Mouse (Mus musculus) liver, embryonic 11.5 days (tissue): ENCODE measurements around the gene Pih1d2. TPM values are rescaled to one million over a fixed set of nuclear protein-coding genes. Genes with fewer than 3 reads are reported as not detected.

Experiments
- ATAC-seq: fragments of 200-750 bp; cut with Nextera tagmentation; replicated peaks from 2 replicates; pipeline ENCODE4 v1.8.0; 2017; ENCODE audit warnings: moderate number of reproducible peaks, mild to moderate bottlenecking, moderate TSS enrichment, moderate library complexity; ENCODE audit not compliant: low FRiP score
- DNase-seq: peaks from one replicate; pipeline ENCODE4 v3.0.0-alpha.2; 2017; ENCODE audit warnings: low spot score
- H3K27ac ChIP-seq: fragments of 300-500 bp; sonication (generic); 2 replicates; pipeline ENCODE4 v1.5.1; 2014; ENCODE audit warnings: mild to moderate bottlenecking, low read depth, low read length, control low read depth
- H3K27me3 ChIP-seq: fragments of 300-500 bp; sonication (generic); replicated peaks from 2 replicates; pipeline ENCODE4 v1.6.1; 2014; ENCODE audit warnings: low read length, mixed read lengths; ENCODE audit not compliant: control insufficient read depth, insufficient read depth
- H3K36me3 ChIP-seq: fragments of 300-500 bp; sonication (generic); 2 replicates; pipeline ENCODE4 v1.6.1; 2014; ENCODE audit warnings: mild to moderate bottlenecking, low read length, moderate library complexity, mixed read lengths; ENCODE audit not compliant: control insufficient read depth, insufficient read depth
- H3K4me1 ChIP-seq: fragments of 300-500 bp; sonication (generic); replicated peaks from 2 replicates; pipeline ENCODE4 v1.6.1; 2014; ENCODE audit warnings: low read length, mixed read lengths; ENCODE audit not compliant: control insufficient read depth, insufficient read depth
- H3K4me2 ChIP-seq: fragments of 300-500 bp; sonication (generic); 2 replicates; pipeline ENCODE4 v1.6.1; 2014; ENCODE audit warnings: mild to moderate bottlenecking, control low read depth, moderate library complexity
- H3K4me3 ChIP-seq: fragments of 300-500 bp; sonication (generic); 2 replicates; pipeline ENCODE4 v1.5.1; 2014; ENCODE audit warnings: low read depth, low read length, control low read depth
- H3K9ac ChIP-seq: fragments of 300-500 bp; sonication (generic); 2 replicates; pipeline ENCODE4 v1.6.1; 2014; ENCODE audit warnings: low read depth, low read length, control low read depth
- H3K9me3 ChIP-seq: fragments of 300-500 bp; sonication (generic); 2 replicates; pipeline ENCODE4 v1.6.1; 2016; ENCODE audit warnings: low read length, inconsistent platforms, mixed read lengths; ENCODE audit not compliant: control insufficient read depth
- WGBS: fragments of 180-500 bp; shearing (Covaris S2); extraction: QIAGEN DNeasy Blood & Tissue Kit; methylation state at CpG from one replicate; pipeline ENCODE4 v1.1.7; 2014; 5-methylcytosine and 5-hydroxymethylcytosine counted together
- polyA plus RNA-seq: library from polyadenylated mRNA; unstranded; fragments of >200 nt; fragmentation: Nextera tagmentation; extraction: Ambion mirVana; gene quantifications from 2 replicates; pipeline ENCODE4 v1.2.1, GENCODE M21; 2014

Pih1d2 gene
- polyA plus RNA-seq, 1 experiment from 2014 or later, result 3.3 TPM

DNA sequence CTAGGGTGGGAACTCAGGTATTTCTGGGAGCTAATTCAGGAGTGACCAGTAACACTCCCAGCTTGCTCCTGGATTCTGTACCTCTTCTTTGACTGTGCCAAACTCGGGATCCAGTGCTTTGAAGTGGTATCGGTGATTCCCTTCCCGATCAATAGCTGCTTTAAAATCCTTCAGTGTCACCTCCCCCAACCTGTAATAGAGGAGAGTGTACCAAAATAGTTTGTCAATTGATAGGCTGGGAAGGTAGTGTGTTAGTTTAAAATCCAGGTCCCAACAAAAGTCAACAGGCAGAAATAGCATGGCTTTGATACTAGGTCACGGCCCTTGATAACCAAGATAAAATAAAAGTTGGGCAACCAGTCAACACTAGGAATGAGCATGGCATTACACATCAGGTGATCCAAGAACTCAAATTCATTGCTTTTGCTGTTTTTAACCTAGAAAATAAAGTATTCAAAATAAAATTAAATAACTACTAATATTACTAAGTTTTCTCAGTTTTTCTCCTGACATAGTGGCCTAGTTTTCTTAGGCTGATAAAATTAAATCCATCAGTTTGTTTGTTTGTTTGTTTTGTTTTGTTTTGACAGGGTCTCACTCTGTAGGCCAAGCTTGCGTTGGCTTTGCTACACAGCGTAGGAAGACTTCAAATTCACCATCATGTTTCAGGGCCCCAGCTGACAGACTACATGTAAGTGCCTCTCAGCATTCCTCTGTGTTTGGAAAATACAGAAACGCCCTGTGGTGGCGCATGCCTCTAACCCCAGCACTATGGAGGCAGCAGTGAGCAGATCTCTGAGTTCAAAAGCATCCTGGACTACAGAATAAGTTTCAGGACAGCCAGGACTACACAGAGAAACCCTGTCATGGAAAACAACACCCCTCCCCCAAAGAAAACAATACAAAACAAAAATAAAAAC lies 50.7 kb downstream of the Pih1d2 start:
- Histone ChIP-seq H3K9me3 (no peaks in the 10 kb centered on the region), H3K4me3 (no peak overlapping the region), H3K9ac (no peak overlapping the region), H3K27ac (no peak overlapping the region), H3K36me3 (no peaks in the 10 kb centered on the region), H3K4me1 (peaks cover 3% of the 10 kb centered on the region), H3K4me2 (no peak overlapping the region), H3K27me3 (no peaks in the 10 kb centered on the region)
- 76% methylated on average over 8 of the region's 8 CpGs for WGBS
- DNase-seq (no peak), ATAC-seq (no peak)

DNA sequence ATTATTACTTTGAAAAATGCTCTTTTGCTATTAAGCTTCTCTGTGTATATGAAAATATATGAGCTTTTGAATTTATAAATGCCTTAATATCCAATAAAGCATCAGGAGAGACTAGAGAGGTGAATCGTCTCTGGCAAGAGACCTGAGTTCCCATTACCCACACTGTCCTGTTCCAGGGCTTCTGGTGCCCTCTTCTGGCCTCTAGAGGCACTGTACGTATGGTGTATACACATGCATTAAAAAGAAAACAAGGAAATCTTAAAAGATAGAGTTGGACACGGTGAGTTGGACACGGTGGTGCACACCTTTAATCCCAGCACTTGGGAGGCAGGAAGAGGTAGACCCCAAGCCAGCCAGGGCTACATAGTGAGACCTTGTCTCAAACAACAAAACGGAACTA lies 53.6 kb downstream of the Pih1d2 start:
- ATAC-seq (peak; percentile 78; the same call in 1 of the 2 replicates), DNase-seq (no peak)
- H3K4me1 ChIP-seq, result peaks cover 3% of the 10 kb centered on the region
- no peaks in the 10 kb centered on the region for H3K9me3 ChIP-seq
- H3K4me3 ChIP-seq, result no peak overlapping the region
- no peaks in the 10 kb centered on the region for H3K27me3 ChIP-seq
- H3K27ac ChIP-seq, result no peak overlapping the region
- no peaks in the 10 kb centered on the region for H3K36me3 ChIP-seq
- no peak overlapping the region for H3K9ac ChIP-seq
- WGBS, result 28% methylated on average over 5 of the region's 5 CpGs
- no peak overlapping the region for H3K4me2 ChIP-seq

Other genes with a start within 250 kb of the Pih1d2 start
- 0.53 and 0.55 TPM in 2 replicates for gene Plet1, start 122.8 kb upstream of the Pih1d2 start, polyA plus RNA-seq
- gene Pts, start 88.6 kb upstream of the Pih1d2 start, polyA plus RNA-seq, result 69.4 and 70.1 TPM in 2 replicates
- gene Il18, start 62.5 kb upstream of the Pih1d2 start, polyA plus RNA-seq, result 3.0 and 3.4 TPM in 2 replicates
- gene Bco2, start 62.1 kb upstream of the Pih1d2 start, polyA plus RNA-seq, result 0.22 and 0.27 TPM in 2 replicates
- gene Tex12, start 56.0 kb upstream of the Pih1d2 start, polyA plus RNA-seq, result not detected in 2 replicates
- gene Sdhd, start 13.5 kb upstream of the Pih1d2 start, polyA plus RNA-seq, result 503 and 533 TPM in 2 replicates
- 301 and 312 TPM in 2 replicates for gene Timm8b, start 13.4 kb upstream of the Pih1d2 start, polyA plus RNA-seq
- gene Nkapd1, start 143 bp downstream of the Pih1d2 start, polyA plus RNA-seq, result 16.2 and 20.1 TPM in 2 replicates
- gene Dlat, start 42.5 kb downstream of the Pih1d2 start, polyA plus RNA-seq, result 77.3 and 83.7 TPM in 2 replicates
- gene Dixdc1, start 122.2 kb downstream of the Pih1d2 start, polyA plus RNA-seq, result 2.3 and 3.5 TPM in 2 replicates
- 2.6 and 4.5 TPM in 2 replicates for gene 2310030G06Rik, start 129.2 kb downstream of the Pih1d2 start, polyA plus RNA-seq
- gene Cryab, start 134.0 kb downstream of the Pih1d2 start, polyA plus RNA-seq, result 8.0 and 13.7 TPM in 2 replicates
- gene Hspb2, start 135.0 kb downstream of the Pih1d2 start, polyA plus RNA-seq, result 1.3 and 2.3 TPM in 2 replicates
- gene Fdxacb1, start 150.9 kb downstream of the Pih1d2 start, polyA plus RNA-seq, result 15.7 and 16.0 TPM in 2 replicates
- 33.0 and 40.0 TPM in 2 replicates for gene Alg9, start 157.7 kb downstream of the Pih1d2 start, polyA plus RNA-seq
- gene 1110032A03Rik, start 158.2 kb downstream of the Pih1d2 start, polyA plus RNA-seq, result 16.2 and 17.5 TPM in 2 replicates
- gene Ppp2r1b, start 228.0 kb downstream of the Pih1d2 start, polyA plus RNA-seq, result 143 and 172 TPM in 2 replicates